Mouse (Mus musculus): Measurements from ENCODE around the gene Tut7. TPM values are rescaled to one million over a fixed set of nuclear protein-coding genes. Genes with fewer than 3 reads are reported as not detected.

The Tut7 gene
- total and polyA plus RNA-seq, 2 experiments from 2014 or later: 27.9 to 35.5 TPM

GRCm38 (mm10) chr13:59840429-59841169 is 17.7 kb upstream of the Tut7 start:
- no peak overlapping the region for H3K4me2 ChIP-seq (ENCODE audit: low read depth, low read length)
- no peaks in the 10 kb centered on the region for H3K9me3 ChIP-seq (ENCODE audit: low read length)
- no peaks in the 10 kb centered on the region for H3K36me3 ChIP-seq (ENCODE audit: insufficient read depth, low read length)
- peak; percentile 99 for TF ChIP-seq CTCF (IDR thresholded peaks at IDR 0.05; ENCODE audit: low read depth)
- WGBS: 78% methylated on average over 11 of the region's 11 CpGs
- ATAC-seq (peak; percentile 70; the same call in 1 of the 2 replicates), DNase-seq (ENCODE audit: low spot score) (peak; percentile 95)
- no peak overlapping the region for H3K9ac ChIP-seq (replicated peaks; ENCODE audit: low read length)
- no peak overlapping the region for H3K4me3 ChIP-seq (ENCODE audit: low read length)
- no peak overlapping the region for H3K27ac ChIP-seq
- no peaks in the 10 kb centered on the region for H3K27me3 ChIP-seq (ENCODE audit: insufficient read depth, low read length)
- H3K4me1 ChIP-seq (ENCODE audit: insufficient read depth, low read length): no peaks in the 10 kb centered on the region

GRCm38 (mm10) chr13:59839356-59839755 is 16.4 kb upstream of the Tut7 start:
- Histone ChIP-seq H3K27me3 (ENCODE audit: insufficient read depth, low read length) (no peaks in the 10 kb centered on the region), H3K36me3 (ENCODE audit: insufficient read depth, low read length) (no peaks in the 10 kb centered on the region), H3K9ac (replicated peaks; ENCODE audit: low read length) (no peak overlapping the region), H3K4me3 (ENCODE audit: low read length) (no peak overlapping the region), H3K4me2 (ENCODE audit: low read depth, low read length) (no peak overlapping the region), H3K9me3 (ENCODE audit: low read length) (no peaks in the 10 kb centered on the region), H3K4me1 (ENCODE audit: insufficient read depth, low read length) (no peaks in the 10 kb centered on the region), H3K27ac (no peak overlapping the region)
- WGBS: 81% methylated on average over 9 of the region's 9 CpGs
- no peak for TF ChIP-seq CTCF (IDR thresholded peaks at IDR 0.05; ENCODE audit: low read depth)
- DNase-seq (ENCODE audit: low spot score) (no peak), ATAC-seq (no peak)

GRCm38 (mm10) chr13:59838464-59838863 is 15.5 kb upstream of the Tut7 start:
- no peak for ATAC-seq
- 95% methylated on average over 3 of the region's 3 CpGs for WGBS
- Histone ChIP-seq H3K27ac (no peak overlapping the region), H3K4me2 (ENCODE audit: low read depth, low read length) (no peak overlapping the region), H3K9me3 (ENCODE audit: low read length) (no peaks in the 10 kb centered on the region), H3K27me3 (ENCODE audit: insufficient read depth, low read length) (no peaks in the 10 kb centered on the region), H3K9ac (replicated peaks; ENCODE audit: low read length) (no peak overlapping the region), H3K36me3 (ENCODE audit: insufficient read depth, low read length) (no peaks in the 10 kb centered on the region), H3K4me3 (ENCODE audit: low read length) (no peak overlapping the region), H3K4me1 (ENCODE audit: insufficient read depth, low read length) (no peaks in the 10 kb centered on the region)
- no peak for TF ChIP-seq CTCF (IDR thresholded peaks at IDR 0.05; ENCODE audit: low read depth)
- no peak for DNase-seq (ENCODE audit: low spot score)

GRCm38 (mm10) chr13:59836811-59837210 is 13.9 kb upstream of the Tut7 start:
- no peaks in the 10 kb centered on the region for H3K9me3 ChIP-seq (ENCODE audit: low read length)
- no peaks in the 10 kb centered on the region for H3K36me3 ChIP-seq (ENCODE audit: insufficient read depth, low read length)
- WGBS: 45% methylated on average over 3 of the region's 3 CpGs
- no peak overlapping the region for H3K4me3 ChIP-seq (ENCODE audit: low read length)
- TF ChIP-seq CTCF (IDR thresholded peaks at IDR 0.05; ENCODE audit: low read depth): no peak
- no peak overlapping the region for H3K27ac ChIP-seq
- H3K4me1 ChIP-seq (ENCODE audit: insufficient read depth, low read length): no peaks in the 10 kb centered on the region
- no peak overlapping the region for H3K9ac ChIP-seq (replicated peaks; ENCODE audit: low read length)
- ATAC-seq (no peak), DNase-seq (ENCODE audit: low spot score) (no peak)
- no peak overlapping the region for H3K4me2 ChIP-seq (ENCODE audit: low read depth, low read length)
- no peaks in the 10 kb centered on the region for H3K27me3 ChIP-seq (ENCODE audit: insufficient read depth, low read length)

GRCm38 (mm10) chr13:59836101-59836798 is 13.3 kb upstream of the Tut7 start:
- DNase-seq (ENCODE audit: low spot score) (no peak), ATAC-seq (no peak)
- Histone ChIP-seq H3K9me3 (ENCODE audit: low read length) (no peaks in the 10 kb centered on the region), H3K36me3 (ENCODE audit: insufficient read depth, low read length) (no peaks in the 10 kb centered on the region), H3K9ac (replicated peaks; ENCODE audit: low read length) (no peak overlapping the region), H3K4me1 (ENCODE audit: insufficient read depth, low read length) (no peaks in the 10 kb centered on the region), H3K27me3 (ENCODE audit: insufficient read depth, low read length) (no peaks in the 10 kb centered on the region), H3K4me2 (ENCODE audit: low read depth, low read length) (no peak overlapping the region), H3K27ac (no peak overlapping the region), H3K4me3 (ENCODE audit: low read length) (no peak overlapping the region)
- TF ChIP-seq CTCF (IDR thresholded peaks at IDR 0.05; ENCODE audit: low read depth): no peak
- 77% methylated on average over 14 of the region's 14 CpGs for WGBS

- H3K4me2 ChIP-seq (ENCODE audit: low read depth, low read length): no peak overlapping the region
- no peak overlapping the region for H3K9ac ChIP-seq (replicated peaks; ENCODE audit: low read length)
- no peaks in the 10 kb centered on the region for H3K4me1 ChIP-seq (ENCODE audit: insufficient read depth, low read length)
- no peaks in the 10 kb centered on the region for H3K27me3 ChIP-seq (ENCODE audit: insufficient read depth, low read length)
- peak; percentile 62; the same call in 1 of the 2 replicates for ATAC-seq
- H3K9me3 ChIP-seq (ENCODE audit: low read length): no peaks in the 10 kb centered on the region
- 35% methylated on average over 4 of the region's 4 CpGs for WGBS
- no peaks in the 10 kb centered on the region for H3K36me3 ChIP-seq (ENCODE audit: insufficient read depth, low read length)
- TF ChIP-seq CTCF (IDR thresholded peaks at IDR 0.05; ENCODE audit: low read depth): no peak
- peak; percentile 20 for DNase-seq (ENCODE audit: low spot score)
- 0 out of 2 replicates have a peak overlapping the region, but pooled peaks have one; percentile 32 for H3K27ac ChIP-seq
- no peak overlapping the region for H3K4me3 ChIP-seq (ENCODE audit: low read length)
Observed at GRCm38 (mm10) chr13:59834786-59835452, 12.0 kb upstream of the Tut7 start.
